In genomic region chr2:156401331-156401730, GRCm38 (mm10) we compare ENCODE assay signal across 8 mouse cellular contexts. TPM values are rescaled to one million over a fixed set of nuclear protein-coding genes. Genes with fewer than 3 reads are reported as not detected.
A peak's percentile ranks its signal among the peaks of the same experiment; 100 is the strongest.
DNase-seq lines count a peak whose midpoint lies in the region; ATAC-seq lines count a peak whose summit lies in the region.

No protein-coding gene starts in this region.

- no peak overlapping the region for H3K27ac ChIP-seq in heart, embryonic 15.5 days
- peak overlapping the region; percentile 68; the same call in 1 of the 2 replicates for H3K27ac ChIP-seq in midbrain, embryonic 13.5 days

- WGBS in heart, embryonic 15.5 days = 3% methylated on average over 9 of the region's 9 CpGs
- WGBS in midbrain, embryonic 13.5 days = 2% methylated on average over 9 of the region's 9 CpGs

- H3K36me3 ChIP-seq in heart, embryonic 15.5 days = no peaks in the 10 kb centered on the region
- no peaks in the 10 kb centered on the region for H3K36me3 ChIP-seq in midbrain, embryonic 13.5 days

- peak; percentile 50; the same call in 1 of the 2 replicates for ATAC-seq in heart, embryonic 15.5 days (replicated peaks; ENCODE audit: insufficient number of reproducible peaks, insufficient read depth, low FRiP score, low read depth)
- ATAC-seq in midbrain, embryonic 13.5 days = peak; percentile 97

- DNase-seq in heart, adult 18-20 months = no peak
- peak; percentile 77 for DNase-seq in embryo, embryonic 9.5 days (ENCODE audit: extremely low spot score)
- DNase-seq in hindlimb bud, embryonic 11.5 days (ENCODE audit: extremely low spot score, low read depth, low spot score) = peak; percentile 50
- DNase-seq in left cerebral cortex, postnatal 14 days (ENCODE audit: low spot score in 2 of 2) = peak; percentile 68 to 81
- DNase-seq in spleen, postnatal 36 days (ENCODE audit: low spot score in 2 of 2) = peak; percentile 69 to 71
- no peak for DNase-seq in urinary bladder, postnatal 25 days (ENCODE audit: low spot score)

- intact Hi-C loops in left cerebral cortex, postnatal 14 days (cut with DNase I) = no loop called here

- no peak overlapping the region for H3K4me2 ChIP-seq in heart, embryonic 15.5 days
- peak overlapping the region; percentile 43 for H3K4me2 ChIP-seq in midbrain, embryonic 13.5 days (replicated peaks)

- peaks cover 5% of the 10 kb centered on the region for H3K4me1 ChIP-seq in heart, embryonic 15.5 days (replicated peaks)
- peaks cover 14% of the 10 kb centered on the region for H3K4me1 ChIP-seq in midbrain, embryonic 13.5 days (replicated peaks)

- no peak overlapping the region for H3K4me3 ChIP-seq in heart, embryonic 15.5 days
- H3K4me3 ChIP-seq in midbrain, embryonic 13.5 days (replicated peaks) = peak overlapping the region; percentile 13

- H3K9me3 ChIP-seq in heart, embryonic 15.5 days (replicated peaks) = no peaks in the 10 kb centered on the region
- no peaks in the 10 kb centered on the region for H3K9me3 ChIP-seq in midbrain, embryonic 13.5 days

- H3K27me3 ChIP-seq in heart, embryonic 15.5 days = no peaks in the 10 kb centered on the region
- H3K27me3 ChIP-seq in midbrain, embryonic 13.5 days = no peaks in the 10 kb centered on the region

- H3K9ac ChIP-seq in heart, embryonic 15.5 days = no peak overlapping the region
- H3K9ac ChIP-seq in midbrain, embryonic 13.5 days (replicated peaks) = peak overlapping the region; percentile 24; the same call in 1 of the 2 replicates

RNA-seq across cellular contexts. Expression of gene Epb41l1, which starts 19.4 kb away (rescaled TPM):
- 1.00 and 1.5 TPM in 2 replicates for polyA plus RNA-seq in heart, embryonic 15.5 days (2015; fragmentation: Nextera tagmentation; extraction: Ambion mirVana)
- 10 to 100 TPM in 1 of 2 experiments, 1 to 10 TPM in 1; 7.5 to 10.5 TPM for total RNA-seq in heart, adult 18-20 months (2021)
- total RNA-seq in left cerebral cortex, postnatal 14 days (2021) = 100 to 1,000 TPM; 304 to 328 TPM
- polyA plus RNA-seq in midbrain, embryonic 13.5 days (2015; fragmentation: Nextera tagmentation; extraction: Ambion mirVana) = 10.4 and 11.9 TPM in 2 replicates

Comparison
In these comparisons a context has a peak if more than half of its experiments do, and no peak if none do; other contexts are left out.
1. DNase-seq: peak in embryo, embryonic 9.5 days (single experiment), hindlimb bud, embryonic 11.5 days (single experiment), left cerebral cortex, postnatal 14 days (2 of 2) and spleen, postnatal 36 days (2 of 2); none in heart, adult 18-20 months (0 of 2) and urinary bladder, postnatal 25 days (single experiment).
2. RNA of gene Epb41l1, which starts 19.4 kb away (total RNA-seq): 304 to 328 TPM in left cerebral cortex, postnatal 14 days; 7.5 to 10.5 TPM in heart, adult 18-20 months; every median in the first group is over 10 times any median in the second.